Mouse (Mus musculus) kidney, postnatal 14 days (tissue): Measurements from ENCODE around the gene Ablim1.
A peak's percentile ranks its signal among the peaks of the same experiment; 100 is the strongest.

Experiments
- DNase-seq: peaks from one replicate; pipeline ENCODE4 v3.0.0; 2022; ENCODE audit warnings: mixed read lengths

Gene Ablim1

DNA sequence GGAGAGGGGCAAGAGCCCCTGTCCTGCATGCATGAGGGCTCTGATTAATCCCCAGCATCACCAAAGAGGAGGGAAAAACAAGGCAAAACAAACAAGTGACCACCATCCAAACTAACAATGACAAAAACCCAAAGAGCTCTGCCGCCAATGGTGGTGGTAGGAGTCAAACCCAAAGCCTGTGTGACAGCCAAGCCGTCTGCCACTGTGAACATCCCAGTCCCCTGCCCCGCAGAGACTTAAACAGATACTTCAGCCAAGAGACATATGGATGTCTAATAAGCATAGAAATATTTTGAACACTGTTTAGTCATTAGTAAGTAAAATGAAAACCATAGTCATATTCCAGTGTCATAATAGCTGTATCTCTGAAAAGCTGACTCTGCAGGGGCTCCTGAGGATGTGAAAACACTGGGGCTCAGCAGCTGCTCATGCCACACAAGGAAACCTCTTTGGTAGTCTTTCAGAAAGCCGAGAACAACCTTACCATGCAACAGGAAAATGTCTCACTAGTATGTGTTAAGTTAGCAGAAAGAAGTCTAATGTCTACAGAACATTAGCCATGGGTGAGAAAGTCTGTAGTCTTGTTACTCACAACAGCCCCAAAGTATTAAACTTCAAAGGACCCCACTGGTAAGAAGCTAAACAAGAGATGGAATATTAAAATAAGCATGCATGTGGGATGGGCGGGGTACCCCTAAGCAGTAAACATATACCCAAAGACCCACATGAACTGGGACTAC, 221.6 kb downstream of the Ablim1 start:
- no peak for DNase-seq

DNA sequence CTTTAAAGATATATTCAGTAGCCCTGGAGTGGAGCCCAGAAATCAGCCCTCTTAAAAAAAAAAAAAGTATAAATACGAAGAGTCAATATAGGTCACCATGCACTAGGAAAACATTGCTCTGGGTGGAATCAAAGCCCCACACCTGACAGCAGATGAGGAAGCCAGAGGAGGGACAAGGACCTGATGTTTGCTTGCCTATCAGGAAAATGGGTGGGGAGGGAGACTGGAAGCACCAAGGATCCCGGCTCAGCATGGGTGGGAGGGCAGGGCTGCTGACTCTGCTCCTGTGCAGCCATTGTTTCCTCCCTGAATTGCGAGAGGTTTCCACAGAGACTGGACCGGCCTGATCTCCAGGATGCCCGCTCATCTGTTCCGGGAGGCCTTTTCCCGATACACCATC, 223.4 kb downstream of the Ablim1 start:
- no peak for DNase-seq

GRCm38 (mm10) chr19:57088804-57089369, 225.8 kb downstream of the Ablim1 start:
- DNase-seq: no peak

- DNase-seq: no peak
These were observed 230.1 kb downstream of the Ablim1 start for GRCm38 (mm10) chr19:57084520-57085166.

DNA sequence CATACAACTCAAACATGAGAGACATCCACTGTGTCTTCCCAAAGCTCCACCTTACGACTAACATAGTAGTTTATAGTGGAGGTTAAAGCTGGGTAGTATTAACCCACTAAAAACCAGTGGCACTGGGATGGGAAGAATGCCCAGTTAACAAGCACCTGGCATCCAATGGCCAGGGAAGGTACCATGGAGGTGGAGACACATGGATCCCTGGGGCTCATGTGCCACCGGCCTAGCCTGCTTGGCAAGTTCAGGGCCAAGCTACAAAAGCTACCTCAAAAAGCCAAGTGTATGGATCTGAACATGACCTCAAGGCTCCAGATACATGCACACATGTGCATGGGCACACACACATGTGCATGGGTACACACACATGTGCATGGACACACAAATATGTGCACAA, 230.8 kb downstream of the Ablim1 start:
- DNase-seq: no peak

- no peak for DNase-seq
These were observed 231.6 kb downstream of the Ablim1 start for GRCm38 (mm10) chr19:57083183-57083555.

GRCm38 (mm10) chr19:57082454-57083182, 232.1 kb downstream of the Ablim1 start:
- DNase-seq: no peak

- DNase-seq: no peak
These were observed 233.2 kb downstream of the Ablim1 start for GRCm38 (mm10) chr19:57081536-57081935.

GRCm38 (mm10) chr19:57079606-57079981, 235.1 kb downstream of the Ablim1 start:
- DNase-seq: no peak

- peak; percentile 77 for DNase-seq
These were observed 235.7 kb downstream of the Ablim1 start for GRCm38 (mm10) chr19:57078867-57079605.

- no peak for DNase-seq
These were observed 236.7 kb downstream of the Ablim1 start for GRCm38 (mm10) chr19:57077826-57078699.

DNA sequence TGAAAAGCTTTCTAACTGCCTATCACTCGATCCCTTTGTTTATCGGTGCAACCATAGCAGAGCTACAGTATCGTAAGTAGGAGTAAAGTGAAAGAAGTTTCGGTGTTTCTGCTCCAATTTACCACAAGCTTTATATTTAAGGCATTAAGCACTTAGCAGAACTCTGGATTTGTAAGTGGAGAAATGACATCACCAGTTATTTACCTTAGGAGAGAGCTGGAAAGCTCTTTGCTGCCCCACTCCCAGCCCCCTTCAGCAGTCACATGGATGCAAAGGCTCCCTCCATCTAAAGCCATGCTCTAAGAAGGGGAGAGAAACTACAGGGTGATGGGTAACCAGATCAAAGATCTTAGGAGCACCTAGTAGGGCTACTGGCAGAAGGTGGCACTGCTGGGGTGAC, 241.3 kb downstream of the Ablim1 start:
- DNase-seq: no peak

DNA sequence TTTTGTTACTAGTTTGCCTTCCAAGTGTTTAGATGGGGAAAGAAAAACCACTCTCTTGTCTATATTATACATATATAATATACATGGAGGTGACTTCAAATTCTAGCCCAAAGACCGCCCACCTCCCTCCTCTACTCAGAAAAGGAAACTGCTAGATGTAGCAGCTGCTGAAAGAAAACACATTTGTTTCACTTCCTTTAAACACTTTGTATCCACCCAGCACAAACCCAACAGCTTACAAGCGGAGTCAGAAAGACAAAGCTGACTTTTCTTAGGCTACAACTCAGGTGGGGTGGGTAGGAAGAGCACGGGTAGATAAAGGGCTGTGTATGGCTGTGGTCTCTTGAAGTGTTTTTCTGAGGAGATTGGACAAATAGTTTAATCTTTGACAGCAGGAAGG, 242.0 kb downstream of the Ablim1 start:
- DNase-seq: no peak

DNA sequence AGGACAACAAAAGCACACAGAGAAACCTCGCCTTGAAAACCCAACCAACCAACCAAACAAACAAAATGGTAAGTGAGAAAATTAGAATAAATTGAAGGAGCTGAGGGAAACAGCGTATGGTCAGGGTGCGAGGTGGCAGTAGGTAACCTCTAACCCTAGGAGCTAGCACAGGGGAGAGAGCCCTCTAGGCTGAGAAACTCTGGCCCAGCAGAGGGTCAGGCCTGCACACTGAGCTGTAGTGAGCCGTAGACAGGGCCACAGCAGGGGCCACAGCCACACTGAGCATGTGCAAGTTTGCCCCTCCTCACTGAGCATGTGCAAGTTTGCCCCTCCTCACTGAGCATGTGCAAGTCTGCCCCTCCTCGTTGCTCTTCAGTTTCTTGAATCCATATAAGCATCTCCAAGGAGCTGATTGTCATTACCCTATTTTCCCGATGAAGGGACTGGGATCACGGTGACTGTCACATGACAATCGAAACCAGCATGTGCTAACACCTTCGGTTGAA, 247.6 kb downstream of the Ablim1 start:
- no peak for DNase-seq

GRCm38 (mm10) chr19:57066313-57066712, 248.4 kb downstream of the Ablim1 start:
- DNase-seq: peak; percentile 80

DNA sequence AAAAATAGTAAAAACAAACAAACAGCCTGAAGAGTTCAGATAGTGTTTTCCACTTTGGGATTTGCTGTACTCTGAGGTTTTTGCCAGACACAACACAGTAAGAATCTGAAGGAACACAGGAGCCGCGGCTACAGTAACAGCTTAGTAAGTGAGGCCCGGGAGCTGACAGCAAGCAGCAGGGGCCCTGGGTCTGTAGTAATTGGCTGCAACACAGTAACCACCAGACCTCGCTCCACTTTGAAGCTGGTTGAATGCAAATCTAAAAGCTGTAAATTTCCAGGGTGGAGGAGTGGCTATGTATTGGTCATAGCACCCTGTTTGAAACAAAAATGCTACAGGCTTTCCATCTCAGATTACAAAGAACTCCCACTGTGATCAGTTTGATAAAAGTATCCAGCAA, 252.0 kb downstream of the Ablim1 start:
- DNase-seq: no peak

DNA sequence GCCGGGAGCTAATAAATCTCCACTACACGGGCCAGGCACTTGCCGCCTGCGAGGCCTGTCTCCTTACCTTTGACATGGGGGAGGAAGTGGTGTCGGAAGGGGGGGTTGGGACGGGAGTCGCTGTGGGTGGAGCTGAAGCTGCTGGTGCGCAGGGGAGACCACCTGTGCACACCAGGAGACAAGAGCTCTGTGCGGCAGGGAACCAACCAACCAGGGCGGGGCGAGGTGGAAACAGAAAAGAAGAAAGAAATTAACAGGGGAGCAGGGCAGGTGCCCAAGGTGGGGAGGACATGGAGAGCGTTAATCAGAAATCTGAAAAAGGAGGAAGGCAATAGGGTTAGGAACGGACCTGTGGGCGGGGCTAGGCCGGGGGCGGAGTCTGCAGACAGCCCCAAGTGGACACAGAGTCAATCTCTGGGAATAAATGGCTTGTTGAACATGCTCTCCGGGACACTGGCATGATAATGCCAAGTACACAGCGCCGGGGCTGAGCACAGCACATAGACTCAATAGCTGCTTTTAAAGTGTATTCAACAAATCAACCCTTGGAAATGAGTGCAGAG, 255.6 kb downstream of the Ablim1 start:
- DNase-seq: no peak

- no peak for DNase-seq
These were observed 257.2 kb downstream of the Ablim1 start for GRCm38 (mm10) chr19:57057568-57057967.

DNA sequence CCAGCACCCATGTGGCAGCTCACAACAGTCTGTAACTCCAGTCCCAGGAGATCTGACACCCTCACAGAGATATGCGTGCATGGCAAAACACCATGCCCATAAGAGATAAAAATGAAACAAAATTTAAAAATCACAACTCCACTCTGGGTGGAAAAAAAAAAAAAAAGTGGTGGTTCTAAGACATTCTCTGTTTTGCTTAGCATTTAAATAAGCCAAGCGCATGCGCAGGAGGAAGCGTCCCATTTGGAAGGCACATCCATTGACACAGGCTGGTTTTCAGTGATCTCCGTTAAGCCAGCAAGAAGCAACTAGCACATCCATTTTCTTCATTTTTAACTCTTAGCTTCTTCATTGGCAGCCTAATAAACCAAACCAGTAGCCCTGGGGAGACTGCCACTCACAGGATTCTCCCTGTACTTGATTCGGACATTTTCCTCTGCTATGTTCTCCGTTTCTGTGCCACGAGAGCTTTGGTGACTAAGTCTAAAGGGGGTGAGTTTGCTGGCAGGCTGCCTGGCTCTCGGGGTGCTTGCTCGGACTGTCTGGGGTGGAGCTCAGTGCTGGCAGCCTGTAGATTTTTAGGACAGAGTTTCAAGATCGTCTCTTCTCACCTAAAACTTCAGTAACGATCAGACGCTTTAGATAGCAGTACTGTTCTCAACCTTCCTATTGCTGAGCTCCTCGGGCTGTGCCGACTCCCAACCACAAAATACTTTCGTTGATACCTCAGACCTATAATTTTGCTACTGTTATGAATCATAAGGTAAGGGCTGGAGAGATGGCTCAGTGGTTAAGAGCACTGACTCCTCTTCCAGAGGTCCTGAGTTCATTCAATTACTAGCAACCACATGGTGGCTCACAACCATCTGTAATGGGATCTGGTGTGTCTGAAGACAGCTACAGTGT, 259.3 kb downstream of the Ablim1 start:
- no peak for DNase-seq

- DNase-seq: no peak
These were observed 261.8 kb downstream of the Ablim1 start for GRCm38 (mm10) chr19:57052959-57053358.
